Mouse (Mus musculus): ENCODE results near the gene Pttg1.

Gene Pttg1

GRCm38 (mm10) chr11:43387004-43387880, 38.8 kb downstream of the Pttg1 start:
- ChIA-PET CTCF (interaction anchor here in 1 of 4 experiments (1.5 kb wide), 1 partner anchor 25 kb away, joined by 6 read pairs; no protein-coding TSS in a partner anchor), POLR2A (interaction anchor here in 2 of 4 experiments (1.0 to 1.1 kb wide), 2 partner anchors 38 kb away, joined by 3 to 4 read pairs; no protein-coding TSS in a partner anchor)

- POLR2A ChIA-PET, result interaction anchor here in 2 of 4 experiments (0.7 to 1.9 kb wide), 4 partner anchors 9 to 85 kb away, joined by 3 to 8 read pairs (median 4); partner anchors contain the start of gene Pttg1 (in 1 of the 2)
- CTCF ChIA-PET, result no interaction called here
Measured at GRCm38 (mm10) chr11:43385716-43386115, 40.3 kb downstream of the Pttg1 start.

DNA sequence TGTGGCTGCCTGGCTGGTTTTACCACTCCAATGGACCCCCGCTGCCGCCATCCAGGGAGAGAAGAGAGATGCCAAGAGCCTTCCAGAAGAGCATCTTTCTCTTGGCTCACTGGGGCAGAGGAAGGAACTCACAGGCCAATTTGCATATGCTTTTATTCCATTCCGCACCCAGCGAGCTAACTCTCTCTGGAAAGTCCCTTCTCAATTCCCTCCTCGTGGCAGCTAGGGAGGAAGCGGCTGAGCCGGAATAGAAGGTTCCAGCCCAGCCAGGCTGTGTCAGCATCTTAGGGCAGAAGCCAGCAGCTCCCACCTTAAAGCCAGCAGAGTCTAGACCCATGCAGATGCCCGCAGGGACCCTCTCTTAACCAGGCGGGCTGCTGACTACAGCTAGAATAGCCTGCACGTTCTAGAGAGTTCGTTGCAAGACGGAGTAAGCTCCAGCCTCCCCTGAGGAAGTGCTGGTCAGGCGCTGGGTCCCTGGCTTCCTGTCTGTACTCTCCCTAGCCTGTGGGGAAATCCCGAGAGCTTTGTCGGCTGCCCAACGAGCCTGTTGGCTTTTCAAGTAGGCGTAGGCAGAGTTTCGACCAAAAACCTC, 40.9 kb downstream of the Pttg1 start:
- ChIA-PET POLR2A (interaction anchor here in 2 of 4 experiments (0.7 to 1.9 kb wide), 4 partner anchors 9 to 84 kb away, joined by 3 to 8 read pairs (median 4); partner anchors contain the start of gene Pttg1 (in 1 of the 2)), CTCF (interaction anchor here in 2 of 4 experiments (0.6 kb wide), 2 partner anchors 25 to 400 kb away, joined by 3 read pairs; no protein-coding TSS in a partner anchor)

DNA sequence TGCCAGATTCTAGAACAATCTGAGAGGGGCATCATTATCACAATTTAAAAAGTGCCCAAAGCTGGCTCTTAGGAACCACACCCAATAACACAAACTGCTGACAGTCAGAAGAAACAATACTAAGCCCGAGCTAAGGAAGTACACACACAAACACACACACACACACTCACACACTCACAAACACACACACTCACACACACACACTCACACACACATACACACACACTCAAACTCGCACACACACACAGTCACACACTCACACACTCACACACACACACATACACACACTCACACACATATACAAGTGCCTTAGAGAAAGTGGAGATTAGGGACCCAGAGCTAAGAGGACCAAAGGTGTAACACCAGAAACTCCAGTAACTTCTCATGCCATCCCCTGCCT, 42.5 kb downstream of the Pttg1 start:
- ChIA-PET POLR2A (no interaction called here), CTCF (no interaction called here)

- ChIA-PET CTCF (no interaction called here), POLR2A (no interaction called here)
Measured at GRCm38 (mm10) chr11:43380901-43381300, 45.1 kb downstream of the Pttg1 start.

- ChIA-PET POLR2A (interaction anchor here in 1 of 4 experiments (0.6 kb wide), 1 partner anchor 228 kb away, joined by 3 read pairs; no protein-coding TSS in a partner anchor), CTCF (no interaction called here)
Measured at GRCm38 (mm10) chr11:43379911-43380485, 46.1 kb downstream of the Pttg1 start.

- CTCF ChIA-PET, result no interaction called here
- POLR2A ChIA-PET, result no interaction called here
Measured at GRCm38 (mm10) chr11:43379488-43379887, 46.6 kb downstream of the Pttg1 start.

DNA sequence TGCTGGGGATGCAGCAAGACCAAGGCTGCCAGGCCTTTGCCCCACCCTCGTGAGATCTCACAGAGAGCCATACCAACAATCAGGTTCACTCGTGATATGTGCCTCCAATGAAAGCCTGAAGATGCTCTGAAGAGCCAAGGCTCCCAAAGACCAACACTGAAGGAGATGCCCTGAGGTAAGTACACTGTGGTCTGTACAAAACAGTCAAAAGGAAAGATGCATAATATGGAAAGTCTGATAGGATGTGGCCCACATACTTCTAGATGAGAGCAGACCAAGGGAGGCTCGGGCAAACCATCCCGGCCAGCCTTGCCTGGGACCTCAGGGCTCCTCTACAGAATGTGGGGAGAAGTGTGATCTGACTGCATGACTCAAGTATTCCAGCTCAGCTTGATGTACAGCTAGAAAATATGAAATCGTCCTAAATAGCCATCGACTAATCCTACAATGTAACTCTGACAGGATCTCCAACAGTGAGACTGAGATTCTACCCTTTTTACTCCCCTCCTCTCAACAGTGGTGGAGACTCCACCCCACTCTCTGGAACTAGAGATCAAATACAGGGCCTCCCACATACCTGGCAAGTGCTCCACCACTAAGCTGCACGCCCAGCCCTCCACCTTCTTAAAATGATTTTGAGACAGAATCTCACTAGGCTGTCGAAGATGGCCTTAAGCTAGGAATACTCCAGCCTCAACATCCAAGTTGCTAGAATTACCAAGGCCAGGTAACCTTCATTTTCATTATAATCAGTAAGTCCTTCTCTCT, 48.8 kb downstream of the Pttg1 start:
- CTCF ChIA-PET, result interaction anchor here in 1 of 4 experiments (0.6 kb wide), 1 partner anchor 12 kb away, joined by 3 read pairs; no protein-coding TSS in a partner anchor
- POLR2A ChIA-PET, result interaction anchor here in 2 of 4 experiments (0.6 to 1.0 kb wide), 2 partner anchors 8 to 12 kb away, joined by 3 to 8 read pairs; no protein-coding TSS in a partner anchor

DNA sequence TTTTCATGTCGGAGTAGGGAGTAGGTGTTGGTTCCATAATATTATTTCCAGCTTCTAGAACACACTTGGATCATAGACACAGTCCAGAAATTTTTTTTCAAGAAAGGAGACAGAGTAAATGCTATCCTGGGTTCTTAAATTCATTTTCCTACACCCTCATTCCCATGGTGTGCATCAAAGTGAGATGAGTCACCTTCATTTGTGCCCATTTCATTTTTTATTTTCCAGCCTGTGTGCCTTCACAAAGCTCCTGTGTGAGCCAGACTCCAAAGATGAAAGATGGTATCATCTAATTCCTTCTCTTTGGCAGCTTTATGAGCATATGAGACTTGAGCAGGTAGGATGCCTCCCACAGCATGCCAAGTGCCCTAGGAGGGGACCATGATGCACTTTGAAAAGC, 49.5 kb downstream of the Pttg1 start:
- ChIA-PET CTCF (no interaction called here), POLR2A (interaction anchor here in 2 of 4 experiments (0.6 to 1.0 kb wide), 3 partner anchors 9 to 23 kb away, joined by 3 to 8 read pairs (median 4); no protein-coding TSS in a partner anchor)

DNA sequence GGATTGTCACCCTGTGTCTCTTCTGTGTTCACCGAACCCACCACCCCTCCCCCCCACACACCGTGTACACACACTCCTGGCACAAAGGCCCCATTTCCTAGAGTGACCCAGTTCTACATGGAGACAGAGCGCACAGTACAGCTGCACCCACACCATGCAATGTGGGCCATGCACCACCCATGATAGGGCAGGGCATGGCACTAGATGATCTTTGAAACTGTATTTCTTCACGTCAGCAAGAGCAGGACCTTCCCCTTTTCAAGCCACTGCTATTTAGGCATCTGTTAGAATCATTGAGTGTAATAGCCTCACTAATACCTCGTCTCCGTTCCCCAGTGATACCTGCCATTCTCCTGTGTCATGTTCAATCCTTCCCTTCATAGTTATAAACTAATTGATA, 51.1 kb downstream of the Pttg1 start:
- ChIA-PET CTCF (no interaction called here), POLR2A (no interaction called here)

DNA sequence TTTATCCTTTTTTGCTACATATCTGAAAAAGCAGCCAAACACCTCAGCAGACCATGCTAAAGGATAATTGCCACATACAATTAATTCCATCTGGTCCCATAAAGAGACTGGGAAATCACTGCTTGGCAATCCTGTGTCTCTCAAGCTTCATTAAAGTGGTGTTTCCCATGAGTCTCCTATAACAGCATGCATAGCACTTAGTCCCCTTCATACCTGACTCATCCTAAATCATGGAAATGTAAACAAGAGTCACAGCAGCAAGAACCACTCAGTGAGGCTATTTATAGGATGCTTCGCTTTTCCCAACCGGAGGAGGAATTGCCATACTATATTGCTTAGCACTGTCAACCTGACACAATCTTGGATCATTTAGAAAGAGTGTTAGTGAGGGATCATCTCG, 52.7 kb downstream of the Pttg1 start:
- ChIA-PET CTCF (no interaction called here), POLR2A (no interaction called here)

GRCm38 (mm10) chr11:43371807-43372206, 54.2 kb downstream of the Pttg1 start:
- ChIA-PET CTCF (no interaction called here), POLR2A (interaction anchor here in 1 of 4 experiments (0.6 kb wide), 1 partner anchor 40 kb away, joined by 3 read pairs; no protein-coding TSS in a partner anchor)

Data from embryonic stem cell, embryonic (primary cell).